Mouse (Mus musculus) kidney, adult 9 months (tissue): Measurements from ENCODE around the gene Gh.
A peak's percentile ranks its signal among the peaks of the same experiment; 100 is the strongest.

ENCODE experiments used
- DNase-seq: peaks from one replicate; pipeline ENCODE4 v3.0.0; 2022

The Gh gene

DNA sequence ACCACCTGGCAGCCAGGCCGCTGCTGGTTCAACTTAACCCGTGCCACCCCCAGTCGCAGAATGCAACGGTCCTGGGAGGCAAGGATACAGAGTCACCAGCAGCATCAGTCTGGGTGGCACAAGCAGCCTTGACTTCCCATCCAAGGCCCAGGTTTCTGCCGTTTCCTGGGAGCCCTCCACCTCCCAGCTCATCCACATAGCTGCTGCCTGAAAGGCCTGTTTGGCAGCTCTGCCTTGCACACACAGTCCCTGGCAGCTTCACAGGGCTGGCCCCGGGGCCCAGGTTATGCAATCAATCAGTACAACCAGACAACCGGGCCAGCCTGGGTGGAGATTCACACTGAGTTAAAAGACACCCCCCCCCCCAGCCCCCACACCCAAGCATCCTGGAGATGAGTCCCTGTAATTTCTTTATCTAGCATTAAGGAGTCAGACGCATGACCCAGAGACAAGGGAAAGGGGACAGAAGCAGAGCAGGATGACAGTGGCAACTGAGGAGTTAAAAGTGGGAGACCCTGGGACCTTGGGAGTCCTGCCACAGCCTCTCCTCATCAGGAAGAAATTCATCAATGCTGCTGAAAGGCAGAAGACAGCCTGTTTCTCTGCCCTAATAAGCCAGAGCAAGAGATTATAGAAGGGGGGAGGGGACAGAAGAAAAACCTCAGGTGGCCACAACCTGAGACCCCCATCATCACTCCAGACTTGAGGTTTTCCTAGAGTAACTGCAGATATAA is 33.2 kb downstream of the Gh start:
- peak; percentile 82 for DNase-seq

DNA sequence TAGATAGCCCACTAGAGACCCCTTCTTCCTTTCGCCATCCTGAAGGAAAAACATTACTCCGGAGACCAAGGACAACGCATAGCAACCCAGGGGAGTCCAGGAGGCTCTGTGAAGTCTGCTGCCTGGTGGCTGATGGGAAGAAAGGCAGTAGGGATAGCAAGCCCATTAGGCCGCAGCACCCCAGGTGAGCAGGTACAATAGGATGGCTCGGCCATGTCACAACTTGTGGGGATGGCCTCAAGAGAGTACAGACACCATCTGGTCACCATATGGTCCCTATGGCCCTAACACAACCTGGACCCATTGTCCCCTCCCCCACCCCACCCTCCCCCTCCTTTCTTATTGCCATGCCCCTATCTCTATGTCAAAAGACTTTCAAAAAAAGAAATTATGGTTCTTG is 33.8 kb downstream of the Gh start:
- no peak for DNase-seq

DNA sequence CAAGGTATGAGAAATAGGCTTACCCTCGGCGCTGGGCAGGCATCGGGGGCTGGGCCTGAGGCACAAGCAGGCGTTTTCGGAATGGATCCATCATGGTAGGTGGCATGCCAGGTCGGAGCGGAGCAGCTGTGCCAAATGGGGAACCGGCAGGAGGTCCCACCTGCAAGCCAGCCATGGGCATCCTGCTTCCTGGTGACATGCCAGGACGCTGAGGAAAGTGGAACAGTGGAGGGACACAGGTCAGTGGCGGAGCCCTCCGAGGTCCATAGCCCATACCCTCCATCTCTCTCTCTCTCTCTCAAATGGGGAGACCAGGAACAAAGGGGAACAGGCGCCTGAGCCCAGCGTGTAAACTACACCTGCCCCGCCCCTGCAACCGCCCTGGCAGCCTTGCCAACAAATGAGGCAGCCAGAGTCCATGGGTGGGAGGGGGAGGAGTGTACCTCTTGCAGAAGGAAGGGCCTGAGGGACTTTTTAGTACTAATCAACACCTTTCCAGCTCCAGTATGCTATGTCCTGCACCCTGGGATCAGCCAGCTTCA is 34.3 kb downstream of the Gh start:
- peak; percentile 73 for DNase-seq

DNA sequence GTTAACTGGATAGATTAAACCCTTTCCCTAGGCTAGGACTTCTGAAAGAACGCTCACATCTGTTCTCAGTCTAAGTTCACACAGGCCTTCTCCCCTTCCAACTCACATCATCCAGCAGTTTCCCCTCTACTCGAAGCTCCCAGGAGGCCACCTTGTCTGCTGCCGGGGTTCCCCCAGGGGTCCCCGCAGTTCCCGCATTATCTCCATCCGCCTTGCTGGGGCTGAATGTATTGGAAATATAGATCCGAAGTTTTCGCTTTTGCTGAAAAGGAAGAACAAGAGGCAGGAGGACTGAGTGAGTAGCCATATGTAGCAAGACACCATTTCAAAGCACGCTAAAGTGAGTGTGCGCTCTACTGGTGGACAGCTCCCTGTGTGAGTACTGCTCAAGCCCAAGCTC is 35.2 kb downstream of the Gh start:
- DNase-seq, result no peak

DNA sequence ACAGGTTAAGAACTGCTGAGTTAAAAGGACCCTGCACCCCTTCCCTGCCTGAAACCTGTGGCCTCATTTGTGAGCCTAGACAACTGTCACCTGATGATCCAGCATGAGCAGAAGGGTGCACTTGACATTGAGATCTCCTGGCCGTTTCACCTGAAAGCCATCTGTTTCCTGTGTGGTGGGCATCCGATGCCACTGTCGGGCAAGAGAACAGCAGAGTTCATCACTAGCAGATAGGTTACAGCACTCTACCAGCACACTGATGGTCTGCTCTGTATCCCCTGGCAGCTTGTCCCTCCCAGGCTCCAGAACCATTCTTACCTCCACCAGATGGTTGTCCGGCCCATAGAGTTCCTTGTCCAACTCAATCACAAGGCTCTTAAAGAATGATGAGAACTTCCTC is 36.1 kb downstream of the Gh start:
- DNase-seq, result no peak

DNA sequence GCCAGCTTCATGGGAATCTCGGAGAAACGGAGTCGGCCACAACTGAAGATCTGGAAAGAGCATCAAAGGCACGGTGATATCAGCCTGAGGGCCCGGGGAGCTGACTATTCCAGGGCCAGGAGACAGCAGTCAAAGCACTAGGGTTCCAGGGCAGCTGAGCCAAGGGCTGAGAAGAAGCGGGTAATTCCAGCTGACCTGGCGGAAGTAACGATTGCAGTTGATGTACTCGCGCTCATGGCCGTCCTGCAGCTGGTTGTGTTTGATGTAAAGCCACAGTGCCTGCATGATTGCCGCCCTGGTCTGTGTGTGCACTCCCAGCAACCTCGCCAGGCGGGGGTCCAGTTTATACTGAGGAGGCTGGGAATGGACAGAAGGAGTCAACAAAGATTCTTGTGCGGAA is 36.7 kb downstream of the Gh start:
- no peak for DNase-seq

DNA sequence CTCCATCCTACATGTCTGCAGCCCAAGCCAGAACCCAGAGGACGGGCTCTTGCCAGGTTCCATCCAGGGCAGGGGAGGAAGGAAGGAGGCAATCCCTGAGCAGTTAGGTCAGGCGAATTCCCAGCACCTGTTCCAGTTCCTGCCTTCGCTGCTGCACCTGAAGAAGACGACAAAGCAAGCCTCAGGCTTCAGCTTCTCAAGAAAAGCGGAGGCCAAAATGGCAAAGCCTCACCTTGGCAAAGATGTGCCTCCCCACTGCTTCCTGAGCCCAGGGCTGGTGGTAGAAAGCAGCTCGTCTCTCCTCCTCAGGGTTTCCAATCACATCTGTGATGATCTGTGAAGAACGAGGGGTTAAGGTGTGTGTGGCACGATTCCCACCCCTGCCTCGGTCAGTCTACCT is 37.7 kb downstream of the Gh start:
- no peak for DNase-seq

DNA sequence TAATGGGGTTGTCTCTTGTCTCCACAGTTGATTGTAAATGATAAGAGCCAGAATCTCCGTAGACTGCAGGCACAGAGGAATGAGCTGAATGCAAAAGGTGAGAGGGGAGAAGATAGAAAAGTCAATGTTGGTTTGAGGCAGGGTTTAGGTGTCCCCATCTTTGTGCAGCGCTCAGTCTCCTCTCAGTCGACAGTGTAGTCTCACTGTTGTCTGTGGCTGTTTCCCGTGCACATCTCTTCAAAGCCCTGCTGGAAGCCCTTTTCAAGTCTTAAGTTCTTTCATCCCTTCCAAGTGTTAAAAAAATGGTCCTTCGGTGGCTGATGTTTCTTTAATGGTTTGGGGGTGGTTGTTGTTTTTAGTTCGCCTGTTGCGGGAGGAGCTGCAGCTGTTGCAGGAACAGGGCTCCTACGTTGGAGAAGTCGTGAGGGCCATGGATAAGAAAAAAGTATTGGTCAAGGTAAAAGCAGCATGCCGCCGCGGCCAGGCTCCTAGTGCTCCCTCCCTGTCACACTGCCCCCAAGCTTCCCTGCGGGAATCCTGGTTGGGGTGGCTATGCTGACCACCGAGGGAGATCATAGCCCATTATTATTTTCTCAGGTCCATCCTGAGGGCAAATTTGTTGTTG is 40.7 kb downstream of the Gh start:
- DNase-seq, result no peak

DNA sequence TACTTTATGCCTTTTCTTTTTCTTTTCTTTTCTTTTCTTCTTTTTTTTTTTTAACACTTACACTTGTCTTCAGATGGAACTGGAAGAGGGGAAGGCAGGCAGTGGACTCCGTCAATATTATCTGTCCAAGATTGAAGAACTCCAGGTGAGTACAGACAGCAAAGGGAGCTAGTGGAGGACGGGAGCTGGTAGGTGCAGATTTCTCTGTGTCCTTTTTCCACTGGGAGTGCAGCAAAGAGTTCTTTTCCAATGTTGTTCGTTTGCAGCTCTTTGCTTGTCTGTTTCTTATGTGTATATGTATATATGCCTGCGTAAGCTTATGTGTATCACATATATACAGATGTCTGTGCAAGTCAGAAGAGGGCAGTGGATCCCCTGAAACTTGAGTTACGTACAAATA is 44.9 kb downstream of the Gh start:
- DNase-seq, result peak; percentile 60

DNA sequence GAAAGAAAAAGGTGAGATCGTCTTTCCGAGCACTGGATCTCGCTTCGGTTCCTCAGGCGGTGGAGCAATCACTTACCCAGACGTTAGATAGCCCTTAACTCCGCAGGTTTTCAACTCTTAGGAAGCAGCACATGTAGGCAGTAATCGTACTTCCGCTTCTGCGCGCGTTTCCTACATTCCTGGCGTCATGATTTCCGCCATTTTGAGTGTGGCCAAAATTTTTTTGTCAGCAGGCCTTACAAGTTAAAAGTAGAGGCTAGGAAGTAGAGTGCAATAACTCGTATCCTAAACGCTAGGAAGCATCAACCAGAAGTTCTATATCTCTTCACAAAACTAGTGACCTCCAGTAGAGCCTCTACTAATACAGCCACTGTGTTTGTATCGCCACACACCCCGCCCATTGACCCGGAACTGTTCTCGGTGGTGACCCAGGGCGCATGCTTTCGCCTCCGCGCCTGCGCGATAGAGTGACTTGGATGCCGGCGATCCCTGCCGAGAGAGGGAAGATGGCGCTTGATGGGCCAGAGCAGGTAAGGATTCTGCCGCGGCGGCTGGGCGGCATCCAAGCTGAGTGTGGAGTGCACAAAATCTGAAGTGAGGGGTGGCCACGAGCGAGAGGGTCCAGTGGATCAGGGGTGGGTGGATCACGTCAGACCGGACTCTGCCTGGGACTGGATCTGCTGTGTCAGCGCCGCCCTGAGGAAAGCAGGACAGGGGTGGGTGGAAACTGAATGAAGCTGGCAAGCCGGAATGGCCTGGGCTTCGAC is 45.8 kb downstream of the Gh start, which contains the start of the genes Ftsj3 and Psmc5:
TSS of gene Ftsj3 (minus strand) at position 395 of the 767 bp plus-strand sequence.
TSS of gene Psmc5 (plus strand) at position 470 of the 767 bp plus-strand sequence.
- DNase-seq, result peak; percentile 99

DNA sequence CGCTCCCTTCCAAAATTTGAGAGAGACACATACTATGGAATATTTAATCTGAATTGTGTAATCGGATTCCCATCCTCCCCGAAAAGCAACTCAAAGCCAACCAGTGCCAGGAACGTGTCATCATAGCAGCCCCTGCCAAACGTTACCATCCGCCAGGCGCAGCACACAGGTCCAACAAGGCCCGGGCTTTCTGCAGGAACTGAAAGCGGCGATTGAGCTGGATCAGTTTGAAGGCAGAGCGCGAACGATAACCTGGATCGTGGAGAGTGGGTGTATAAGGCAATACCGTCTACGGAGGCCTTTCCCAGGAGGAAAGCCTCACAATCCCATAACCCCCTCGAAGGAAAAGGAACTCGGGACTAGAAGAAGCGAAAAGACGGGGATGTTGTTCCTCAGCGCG is 46.5 kb downstream of the Gh start:
- DNase-seq, result no peak

DNA sequence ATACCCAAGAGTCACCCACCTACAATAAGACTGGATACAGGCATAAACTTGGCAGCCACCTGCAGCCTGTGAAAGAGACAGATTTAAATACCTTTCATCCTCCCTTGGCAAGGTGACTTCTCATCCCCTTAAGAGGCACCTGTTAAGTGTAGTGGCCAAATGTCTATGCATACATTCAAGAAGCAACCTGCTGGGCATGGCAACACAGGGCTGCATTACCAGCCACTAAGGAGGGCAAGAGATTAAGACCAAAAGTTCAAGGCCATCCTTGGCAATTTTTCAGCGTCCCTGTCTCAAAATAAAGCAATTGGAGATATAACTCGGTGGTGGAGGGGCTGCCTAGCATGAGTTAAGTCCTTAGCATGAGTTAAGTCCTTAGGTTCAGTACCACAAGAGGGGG is 46.9 kb downstream of the Gh start:
- DNase-seq, result no peak
